Mouse (Mus musculus) embryonic facial prominence, embryonic 11.5 days (tissue): ENCODE results near the gene Pilrb2. TPM values are rescaled to one million over a fixed set of nuclear protein-coding genes. Genes with fewer than 3 reads are reported as not detected.

Experiments
- ATAC-seq: fragments of 200-750 bp; cut with Nextera tagmentation; replicated peaks from 2 replicates; pipeline ENCODE4 v1.8.0; 2017; ENCODE audit warnings: low read depth; ENCODE audit not compliant: insufficient number of reproducible peaks, low FRiP score, low TSS enrichment
- DNase-seq: peaks from one replicate; pipeline ENCODE4 v3.0.0-alpha.2; 2015; ENCODE audit warnings: low spot score
- H3K27ac ChIP-seq: fragments of 300-500 bp; sonication (generic); replicated peaks from 2 replicates; pipeline ENCODE4 v1.5.1; 2014; ENCODE audit warnings: mild to moderate bottlenecking, low read depth, low read length, control low read depth
- H3K27me3 ChIP-seq: fragments of 300-500 bp; sonication (generic); 2 replicates; pipeline ENCODE4 v1.6.1; 2014; ENCODE audit warnings: mild to moderate bottlenecking, low read length, moderate library complexity, mixed read lengths; ENCODE audit not compliant: control insufficient read depth, insufficient read depth
- H3K36me3 ChIP-seq: fragments of 300-500 bp; sonication (generic); replicated peaks from 2 replicates; pipeline ENCODE4 v1.6.1; 2014; ENCODE audit warnings: low read depth, mild to moderate bottlenecking, low read length, moderate library complexity, mixed read lengths; ENCODE audit not compliant: control insufficient read depth, insufficient read depth
- H3K4me1 ChIP-seq: fragments of 300-500 bp; sonication (generic); 2 replicates; pipeline ENCODE4 v1.6.1; 2014; ENCODE audit warnings: low read length, mixed read lengths; ENCODE audit not compliant: control insufficient read depth, insufficient read depth
- H3K4me2 ChIP-seq: fragments of 300-500 bp; sonication (generic); 2 replicates; pipeline ENCODE4 v1.6.1; 2014; ENCODE audit warnings: low read depth, mild to moderate bottlenecking, control low read depth, low read length, moderate library complexity
- H3K4me3 ChIP-seq: fragments of 300-500 bp; sonication (generic); 2 replicates; pipeline ENCODE4 v1.5.1; 2014; ENCODE audit warnings: low read depth, low read length, control low read depth
- H3K9ac ChIP-seq: fragments of 300-500 bp; sonication (generic); replicated peaks from 2 replicates; pipeline ENCODE4 v1.6.1; 2014; ENCODE audit warnings: mild to moderate bottlenecking, control low read depth, low read length
- H3K9me3 ChIP-seq: fragments of 300-500 bp; sonication (generic); replicated peaks from 2 replicates; pipeline ENCODE4 v1.6.1; 2016; ENCODE audit warnings: mild to moderate bottlenecking, low read length, inconsistent platforms, mixed read lengths; ENCODE audit not compliant: control insufficient read depth
- WGBS: fragments of 180-500 bp; shearing (Covaris S2); extraction: QIAGEN DNeasy Blood & Tissue Kit; methylation state at CpG from one replicate; pipeline ENCODE4 v1.1.7; 2014; 5-methylcytosine and 5-hydroxymethylcytosine counted together
- polyA plus RNA-seq: library from polyadenylated mRNA; unstranded; fragments of >200 nt; fragmentation: Nextera tagmentation; extraction: Ambion mirVana; gene quantifications from 2 replicates; pipeline ENCODE4 v1.2.1, GENCODE M21; 2014

Gene Pilrb2
- polyA plus RNA-seq, 1 experiment from 2014 or later = not detected

GRCm38 (mm10) chr5:137831106-137831505 is 40.5 kb downstream of the Pilrb2 start:
- H3K27ac ChIP-seq = no peak overlapping the region
- WGBS = 79% methylated on average over 4 of the region's 4 CpGs
- no peak overlapping the region for H3K9ac ChIP-seq
- ATAC-seq (no peak), DNase-seq (no peak)
- no peaks in the 10 kb centered on the region for H3K4me1 ChIP-seq
- no peaks in the 10 kb centered on the region for H3K27me3 ChIP-seq
- H3K4me3 ChIP-seq = no peak overlapping the region
- H3K4me2 ChIP-seq = no peak overlapping the region
- H3K36me3 ChIP-seq = no peaks in the 10 kb centered on the region
- H3K9me3 ChIP-seq = no peaks in the 10 kb centered on the region

GRCm38 (mm10) chr5:137830238-137830637 is 41.4 kb downstream of the Pilrb2 start:
- Histone ChIP-seq H3K4me1 (no peaks in the 10 kb centered on the region), H3K9me3 (no peaks in the 10 kb centered on the region), H3K4me2 (no peak overlapping the region), H3K27ac (no peak overlapping the region), H3K4me3 (no peak overlapping the region), H3K27me3 (no peaks in the 10 kb centered on the region), H3K9ac (no peak overlapping the region), H3K36me3 (no peaks in the 10 kb centered on the region)
- WGBS = 77% methylated on average over 7 of the region's 7 CpGs
- DNase-seq (no peak), ATAC-seq (no peak)

GRCm38 (mm10) chr5:137828694-137829093 is 42.9 kb downstream of the Pilrb2 start:
- H3K36me3 ChIP-seq = no peaks in the 10 kb centered on the region
- 87% methylated on average over 6 of the region's 6 CpGs for WGBS
- H3K4me2 ChIP-seq = no peak overlapping the region
- ATAC-seq = no peak
- H3K4me1 ChIP-seq = no peaks in the 10 kb centered on the region
- DNase-seq = no peak
- no peak overlapping the region for H3K27ac ChIP-seq
- no peak overlapping the region for H3K9ac ChIP-seq
- no peaks in the 10 kb centered on the region for H3K27me3 ChIP-seq
- H3K9me3 ChIP-seq = no peaks in the 10 kb centered on the region
- H3K4me3 ChIP-seq = no peak overlapping the region

- no peak for ATAC-seq
- 61% methylated on average over 7 of the region's 7 CpGs for WGBS
- Histone ChIP-seq H3K4me3 (no peak overlapping the region), H3K27me3 (no peaks in the 10 kb centered on the region), H3K27ac (no peak overlapping the region), H3K4me1 (no peaks in the 10 kb centered on the region), H3K4me2 (no peak overlapping the region), H3K9me3 (no peaks in the 10 kb centered on the region), H3K36me3 (no peaks in the 10 kb centered on the region), H3K9ac (no peak overlapping the region)
- DNase-seq = no peak
Observed at GRCm38 (mm10) chr5:137826421-137826820, 45.2 kb downstream of the Pilrb2 start.

- H3K9me3 ChIP-seq = no peaks in the 10 kb centered on the region
- H3K27me3 ChIP-seq = no peaks in the 10 kb centered on the region
- ATAC-seq (no peak), DNase-seq (no peak)
- H3K36me3 ChIP-seq = no peaks in the 10 kb centered on the region
- no peak overlapping the region for H3K4me3 ChIP-seq
- no peak overlapping the region for H3K4me2 ChIP-seq
- no peak overlapping the region for H3K9ac ChIP-seq
- no peak overlapping the region for H3K27ac ChIP-seq
- 83% methylated on average over 2 of the region's 2 CpGs for WGBS
- H3K4me1 ChIP-seq = no peaks in the 10 kb centered on the region
Observed at GRCm38 (mm10) chr5:137825971-137826370, 45.6 kb downstream of the Pilrb2 start.

GRCm38 (mm10) chr5:137825030-137825429 is 46.6 kb downstream of the Pilrb2 start:
- ATAC-seq = no peak
- Histone ChIP-seq H3K27me3 (no peaks in the 10 kb centered on the region), H3K27ac (no peak overlapping the region), H3K36me3 (no peaks in the 10 kb centered on the region), H3K9me3 (no peaks in the 10 kb centered on the region), H3K4me1 (no peaks in the 10 kb centered on the region), H3K4me2 (no peak overlapping the region), H3K4me3 (no peak overlapping the region), H3K9ac (no peak overlapping the region)
- DNase-seq = no peak
- WGBS = 86% methylated on average over 3 of the region's 3 CpGs

- no peak overlapping the region for H3K27ac ChIP-seq
- no peaks in the 10 kb centered on the region for H3K4me1 ChIP-seq
- H3K27me3 ChIP-seq = no peaks in the 10 kb centered on the region
- H3K4me2 ChIP-seq = no peak overlapping the region
- no peak overlapping the region for H3K4me3 ChIP-seq
- DNase-seq (no peak), ATAC-seq (no peak)
- no peaks in the 10 kb centered on the region for H3K9me3 ChIP-seq
- H3K36me3 ChIP-seq = no peaks in the 10 kb centered on the region
- 88% methylated on average over 6 of the region's 6 CpGs for WGBS
- no peak overlapping the region for H3K9ac ChIP-seq
Observed at GRCm38 (mm10) chr5:137823455-137824045, 48.1 kb downstream of the Pilrb2 start.

- WGBS = 78% methylated on average over 1 of the region's 1 CpGs
- no peak for DNase-seq
- H3K27ac ChIP-seq = no peak overlapping the region
Observed at GRCm38 (mm10) chr5:137822602-137823001, 49.0 kb downstream of the Pilrb2 start.

More at GRCm38 (mm10) chr5:137822602-137823001, 49.0 kb downstream of the Pilrb2 start:
- H3K27me3 ChIP-seq = no peaks in the 10 kb centered on the region
- no peaks in the 10 kb centered on the region for H3K36me3 ChIP-seq
- no peak overlapping the region for H3K9ac ChIP-seq
- H3K4me2 ChIP-seq = no peak overlapping the region
- H3K4me1 ChIP-seq = no peaks in the 10 kb centered on the region
- H3K4me3 ChIP-seq = no peak overlapping the region
- H3K9me3 ChIP-seq = no peaks in the 10 kb centered on the region
- ATAC-seq = no peak
